Mouse (Mus musculus): ENCODE results near the gene Apc2.
A peak's percentile ranks its signal among the peaks of the same experiment; 100 is the strongest.

Apc2 gene

DNA sequence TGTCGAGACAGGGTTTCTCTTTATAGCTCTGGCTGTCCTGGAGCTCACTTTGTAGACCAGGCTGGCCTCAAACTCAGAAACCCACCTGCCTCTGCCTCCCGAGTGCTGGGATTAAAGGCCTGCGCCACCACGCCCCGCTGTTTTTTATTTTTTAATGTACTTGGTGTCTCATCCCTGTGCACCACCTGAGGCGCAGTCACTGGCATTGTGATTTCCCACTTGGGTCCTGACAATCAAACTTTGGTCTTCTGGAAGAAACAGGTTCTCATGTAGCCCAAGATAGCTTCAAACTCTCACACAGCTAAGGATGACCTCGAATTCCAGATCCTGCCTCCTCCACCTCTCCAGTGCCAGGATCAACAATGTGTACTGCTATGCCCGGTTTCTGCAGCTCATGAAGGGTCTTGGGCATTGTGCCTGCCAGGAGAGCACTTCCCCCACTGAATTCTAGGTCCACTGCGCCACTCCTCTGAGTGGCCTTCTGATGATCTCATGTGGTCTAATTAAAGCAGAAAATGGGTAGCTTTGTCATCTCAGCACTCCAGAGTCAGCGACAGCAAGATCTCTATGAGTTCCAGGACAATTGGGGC is 32.9 kb upstream of the Apc2 start:
- peak; percentile 34 for DNase-seq

DNA sequence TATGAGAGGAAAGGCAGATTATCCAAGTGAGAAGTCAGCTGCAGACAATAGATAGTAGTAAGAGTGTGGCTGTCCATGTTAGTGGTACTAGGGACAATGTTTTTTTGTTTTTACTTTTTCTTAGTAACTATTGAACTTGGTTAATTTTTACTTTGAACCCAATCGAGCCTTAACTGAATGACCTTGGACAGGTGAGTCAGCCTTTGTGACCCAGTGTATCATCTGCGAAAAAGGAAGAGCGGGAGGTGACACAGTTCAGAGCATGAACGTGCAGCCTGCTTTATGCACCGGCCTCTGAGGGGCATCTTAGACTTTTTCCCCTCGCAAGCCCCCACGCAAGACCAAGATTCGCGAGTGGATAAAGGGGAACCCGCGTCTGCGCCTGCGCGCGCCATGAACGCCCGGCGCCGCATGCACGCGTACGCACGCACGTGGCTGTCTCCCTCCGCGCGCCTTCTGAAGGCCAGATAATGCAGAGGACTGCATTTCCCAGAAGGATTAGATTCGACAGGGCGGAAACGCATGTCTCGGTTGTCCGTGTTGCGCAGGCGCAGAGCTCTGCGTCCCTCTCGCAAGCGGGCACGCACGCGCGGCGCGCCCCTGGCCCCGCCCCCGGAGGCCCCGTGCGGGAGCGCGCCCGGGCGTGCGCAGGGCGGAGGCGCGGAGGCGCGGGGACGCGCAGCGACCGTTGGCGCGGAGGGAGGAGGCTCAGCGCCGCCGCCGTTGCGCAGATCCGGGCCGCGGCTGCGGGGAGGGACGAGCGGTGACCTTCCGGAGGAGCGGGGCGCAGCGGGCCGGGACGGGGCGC is 31.2 kb upstream of the Apc2 start:
- peak; percentile 99 for DNase-seq

DNA sequence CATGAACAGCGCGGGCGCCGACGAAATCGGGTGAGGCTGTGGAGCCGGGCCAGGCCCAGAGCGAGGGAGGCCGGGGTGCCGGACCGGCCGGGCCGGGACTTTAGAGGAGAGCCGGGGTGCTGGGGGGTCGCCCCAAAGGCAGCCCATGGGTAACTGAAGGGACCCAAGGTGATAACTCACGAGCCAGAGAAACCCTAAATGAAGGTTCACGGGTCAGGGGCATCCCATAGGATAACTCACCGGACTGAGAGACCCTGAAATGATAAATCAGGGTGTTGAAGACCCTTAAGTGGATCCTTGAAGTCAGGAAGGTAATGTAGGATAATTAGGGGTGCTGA is 30.7 kb upstream of the Apc2 start:
- no peak for DNase-seq

DNA sequence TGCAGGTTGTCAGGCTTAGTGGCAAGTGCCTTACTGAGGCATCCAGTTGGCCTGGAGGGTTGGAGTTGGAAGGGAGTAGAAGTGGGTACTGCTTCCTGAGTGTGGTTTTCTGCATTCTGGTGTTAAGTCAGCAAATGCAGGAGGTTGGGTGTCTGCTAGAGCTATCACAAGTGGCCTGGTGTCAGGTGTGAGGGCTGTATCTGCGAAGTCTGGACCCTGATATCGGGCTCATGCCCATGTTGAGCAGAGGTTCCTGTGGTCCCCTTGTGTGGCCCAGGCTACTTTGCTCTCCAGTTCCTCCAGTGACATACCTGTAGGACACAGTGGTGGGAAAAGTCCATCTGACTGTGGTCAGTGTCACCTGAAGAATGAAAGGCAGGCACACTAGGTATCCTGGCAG is 25.7 kb upstream of the Apc2 start:
- DNase-seq, result no peak

DNA sequence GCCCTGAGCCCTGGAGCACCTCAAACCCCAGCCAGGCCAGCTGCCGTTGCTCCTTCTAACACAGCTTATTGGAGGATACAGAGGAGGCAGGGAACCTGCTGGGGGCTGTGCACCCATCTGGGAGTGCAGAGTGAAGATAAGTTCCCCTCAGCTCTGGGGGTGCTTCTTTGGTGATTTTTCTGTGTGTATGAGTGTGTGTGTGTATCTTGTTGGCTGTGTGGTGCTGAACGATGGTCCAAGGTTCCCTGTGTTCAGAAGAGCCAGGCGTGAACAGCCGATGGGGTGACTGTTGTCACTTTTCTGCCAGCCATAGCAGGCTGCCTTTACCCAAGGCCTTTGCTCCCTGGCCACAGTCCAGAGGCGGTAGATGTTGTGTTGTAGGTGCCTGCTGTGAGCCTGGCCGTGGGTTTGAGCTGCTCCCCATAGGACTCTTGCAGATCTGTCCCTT is 25.0 kb upstream of the Apc2 start:
- DNase-seq, result peak; percentile 75

DNA sequence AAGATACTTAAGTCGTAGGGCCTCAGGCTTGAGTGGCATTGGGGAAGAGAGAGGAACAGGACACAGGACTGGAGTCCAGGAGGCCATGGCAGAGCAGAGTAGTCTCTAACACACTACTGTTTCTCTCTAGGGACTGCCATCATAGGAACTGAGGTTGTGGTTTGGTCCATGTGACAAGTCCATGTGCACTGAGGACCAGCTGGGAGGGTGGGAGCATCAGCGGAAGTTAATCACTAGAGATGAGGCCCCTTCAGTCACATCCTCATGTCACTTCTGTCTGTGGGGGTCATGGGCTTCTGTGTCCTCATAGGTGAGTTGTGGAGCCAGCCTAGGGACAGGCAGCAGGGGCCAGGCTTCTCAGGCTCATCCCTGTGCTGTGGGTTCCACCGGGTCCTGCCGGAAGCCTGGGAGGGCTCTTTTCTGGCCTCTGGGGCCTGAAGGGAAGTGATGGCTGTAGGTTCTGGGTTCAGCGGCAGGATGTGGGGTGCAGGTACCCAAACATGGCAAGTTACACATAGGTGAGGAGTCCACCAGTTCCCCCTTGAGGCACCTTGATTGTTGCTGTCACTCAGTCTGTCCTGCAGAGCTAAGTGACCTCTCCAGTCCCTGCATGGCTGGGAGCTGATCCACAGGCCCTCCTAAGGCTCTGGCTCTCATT is 24.5 kb upstream of the Apc2 start:
- no peak for DNase-seq

DNA sequence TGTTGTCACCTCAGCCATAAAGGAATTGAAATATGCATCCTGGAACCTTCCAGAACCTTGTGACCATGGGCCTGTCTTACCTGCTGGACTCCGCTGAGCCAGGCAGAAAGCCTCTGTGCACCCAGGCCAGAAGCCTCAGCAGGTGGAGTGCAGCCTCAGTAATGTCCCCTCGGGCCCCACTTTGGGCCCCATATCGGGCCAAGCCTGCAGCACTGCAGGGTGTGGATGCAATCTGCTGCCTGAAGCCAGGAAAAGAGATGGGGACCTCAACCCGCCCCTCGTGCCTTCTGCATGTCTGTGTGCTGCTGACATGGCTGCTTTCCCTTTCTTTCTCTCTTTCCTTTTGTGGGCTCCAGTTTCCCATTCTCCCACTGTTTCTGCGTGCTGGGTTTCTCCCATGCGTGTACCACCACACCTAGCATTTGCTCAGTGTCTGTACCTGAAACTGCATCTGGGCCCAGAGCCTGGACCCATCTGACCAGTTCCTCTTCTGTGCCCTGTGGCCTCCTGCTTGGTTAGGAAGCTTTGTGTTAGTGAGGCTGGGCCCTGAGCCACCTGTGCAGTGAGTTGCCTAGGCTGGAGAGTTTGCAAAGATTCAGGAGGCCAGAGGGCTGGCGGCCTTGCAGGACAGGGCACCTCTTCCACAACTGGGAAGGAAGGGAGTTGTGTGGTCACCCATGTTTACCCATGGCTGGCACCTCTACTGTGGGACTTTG is 23.7 kb upstream of the Apc2 start:
- peak; percentile 28 for DNase-seq

DNA sequence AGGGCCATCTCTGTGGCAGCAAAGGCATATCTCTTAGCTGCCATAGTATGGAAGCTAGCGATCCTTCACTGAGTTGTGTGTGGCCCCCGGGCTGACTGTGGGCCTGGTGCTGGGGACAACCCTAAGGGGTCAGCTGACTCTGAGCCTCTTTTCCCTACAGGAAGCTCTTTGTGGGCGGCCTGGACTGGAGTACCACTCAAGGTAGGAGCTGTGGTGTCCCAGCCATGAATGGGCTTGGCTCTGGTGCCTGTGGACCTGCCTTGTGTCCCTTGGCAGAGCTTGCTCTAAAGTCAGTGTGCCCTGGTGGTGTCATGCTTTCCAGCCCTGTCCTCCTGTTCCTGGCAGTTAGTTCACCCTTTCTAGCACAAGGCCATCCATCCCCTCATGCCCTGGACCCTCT is 21.9 kb upstream of the Apc2 start:
- DNase-seq, result no peak

DNA sequence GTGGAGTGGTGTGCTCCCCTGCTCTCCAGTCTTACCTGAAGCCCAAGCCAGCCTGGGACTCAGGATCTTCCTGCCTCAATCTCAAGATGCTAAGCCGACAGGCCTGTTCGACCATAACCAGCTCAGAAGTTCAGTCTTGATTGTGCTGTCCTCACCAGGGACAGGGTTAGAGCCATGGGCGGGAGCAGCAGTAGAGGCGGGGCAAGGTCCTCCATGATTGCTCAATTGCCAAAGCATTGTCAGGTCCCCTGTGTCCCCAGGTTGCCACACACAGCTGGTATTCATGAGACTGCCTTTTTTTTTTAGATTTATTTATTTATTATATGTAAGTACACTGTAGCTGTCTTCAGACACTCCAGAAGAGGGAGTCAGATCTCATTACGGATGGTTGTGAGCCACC is 19.5 kb upstream of the Apc2 start:
- no peak for DNase-seq

DNA sequence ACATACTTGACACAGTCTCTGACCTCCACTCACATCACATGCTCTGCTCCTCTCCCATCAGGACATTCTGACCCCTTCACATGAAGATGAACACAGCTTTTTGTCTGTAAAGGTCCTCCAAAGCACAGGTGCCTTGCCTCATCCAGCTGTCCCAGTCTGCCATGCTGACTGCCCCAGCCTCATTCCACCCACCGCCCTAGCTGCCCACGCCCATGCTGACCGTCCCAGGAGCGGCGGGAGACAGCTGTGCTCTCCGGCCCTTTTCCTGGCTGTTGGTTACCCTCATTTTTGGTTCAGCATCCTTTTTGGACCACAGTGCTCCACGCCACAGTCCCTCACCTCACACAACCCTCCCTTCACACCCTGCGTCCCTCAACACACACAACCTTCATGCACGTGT is 17.4 kb upstream of the Apc2 start:
- no peak for DNase-seq

DNA sequence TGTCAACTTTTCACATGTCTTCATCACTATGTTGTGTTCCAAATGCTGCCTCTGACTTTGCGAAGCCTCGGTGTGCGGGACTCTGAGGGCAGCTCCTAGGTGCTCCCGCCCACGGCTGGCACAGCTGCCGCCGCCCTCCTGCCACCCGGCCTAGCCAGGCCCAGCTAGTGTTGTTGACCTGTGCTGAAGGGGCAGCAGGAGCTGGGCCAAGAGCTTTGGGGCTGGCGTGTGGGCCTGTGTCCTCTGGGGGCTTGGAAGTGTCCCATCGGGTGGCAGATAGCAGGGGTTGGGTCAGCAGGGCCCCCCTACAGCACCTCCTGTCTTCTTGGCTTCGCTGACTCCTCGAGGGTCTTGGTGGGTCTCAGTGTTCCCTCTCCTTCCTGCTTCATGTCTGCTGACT is 16.5 kb upstream of the Apc2 start:
- DNase-seq, result no peak

DNA sequence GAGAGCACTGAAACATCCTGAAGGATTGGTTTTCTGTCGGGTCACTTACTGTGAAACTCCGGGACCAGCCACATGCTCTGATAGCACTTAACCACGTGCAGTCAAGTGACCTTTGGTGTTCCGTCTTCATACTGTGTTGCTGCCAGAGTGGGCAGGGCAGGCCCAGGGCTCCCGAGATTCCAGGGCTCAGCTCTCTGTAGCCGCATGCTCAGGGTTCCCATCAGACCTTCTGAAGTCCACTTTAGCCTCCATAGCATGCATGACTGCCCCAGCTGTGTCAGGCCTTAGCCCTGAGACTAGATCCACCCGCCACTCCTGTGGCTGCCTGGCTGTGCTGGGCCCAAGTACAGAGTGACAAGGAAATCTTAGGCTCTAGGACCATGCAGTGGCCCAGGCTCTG is 14.5 kb upstream of the Apc2 start:
- peak; percentile 96 for DNase-seq

DNA sequence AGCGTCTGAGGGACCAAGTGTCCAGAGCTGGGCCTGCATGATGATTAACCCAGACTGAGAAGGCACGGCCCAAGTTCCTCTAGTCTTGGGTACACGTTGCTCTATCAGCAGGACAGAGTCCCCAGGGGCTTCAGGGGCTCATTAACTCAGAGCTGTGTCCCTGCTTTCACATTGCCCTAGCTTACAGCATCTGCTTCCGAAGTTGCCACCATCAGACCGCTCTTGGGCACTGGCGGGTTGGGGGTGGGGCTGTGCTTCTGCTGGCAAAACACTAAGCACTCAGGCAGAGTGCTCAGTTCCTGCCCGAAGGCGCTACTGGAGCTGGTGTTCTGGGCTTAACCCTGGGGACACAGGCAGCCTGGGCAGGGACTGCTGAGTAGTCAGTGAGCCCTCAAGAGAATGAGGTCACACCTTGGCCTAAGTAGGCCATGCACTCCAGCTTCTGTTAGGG is 13.8 kb upstream of the Apc2 start:
- DNase-seq, result peak; percentile 85

DNA sequence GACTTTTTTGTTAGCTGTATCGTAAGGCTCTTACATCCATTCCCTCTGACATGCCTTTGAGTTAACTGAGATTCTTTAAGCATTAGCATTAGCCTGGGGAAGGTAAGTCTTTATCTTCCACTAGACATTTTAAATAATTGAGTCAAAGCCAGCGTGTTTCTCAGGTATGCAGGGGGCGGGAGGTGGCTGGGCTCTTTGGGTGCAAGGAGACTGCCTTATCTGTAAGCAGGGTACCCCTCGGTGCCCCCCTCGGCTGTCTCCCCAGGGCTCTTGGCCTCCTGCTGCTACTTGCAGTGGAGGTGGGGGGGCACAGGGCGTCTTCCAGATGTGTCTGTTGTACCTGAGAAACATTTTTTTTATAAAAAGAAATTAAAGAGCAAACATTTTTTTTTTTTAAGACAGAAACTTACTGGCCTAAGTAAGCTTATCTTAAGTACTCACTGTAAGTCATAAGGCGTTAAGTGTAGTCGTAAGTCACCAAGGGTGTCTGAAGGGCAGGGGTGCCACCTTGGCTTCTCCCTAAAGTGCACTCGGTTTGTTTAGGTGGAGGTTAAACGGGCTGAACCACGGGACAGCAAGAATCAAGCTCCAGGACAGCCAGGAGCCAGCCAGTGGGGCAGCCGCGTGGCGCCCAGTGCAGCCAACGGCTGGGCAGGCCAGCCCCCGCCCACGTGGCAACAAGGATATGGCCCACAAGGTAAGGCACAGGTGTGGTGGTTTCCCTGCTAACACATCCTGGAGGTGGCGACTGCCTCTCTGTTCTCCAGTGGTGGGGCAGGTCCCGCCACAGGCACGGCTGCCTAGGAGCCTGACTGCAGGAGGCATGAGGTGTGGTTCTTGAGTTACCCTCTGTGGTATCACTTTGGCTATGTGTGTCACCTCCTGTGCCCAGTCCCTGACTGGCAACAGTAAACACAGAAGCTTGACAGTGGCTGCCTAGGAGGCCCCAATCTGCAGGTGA is 13.0 kb upstream of the Apc2 start:
- DNase-seq, result peak; percentile 50

DNA sequence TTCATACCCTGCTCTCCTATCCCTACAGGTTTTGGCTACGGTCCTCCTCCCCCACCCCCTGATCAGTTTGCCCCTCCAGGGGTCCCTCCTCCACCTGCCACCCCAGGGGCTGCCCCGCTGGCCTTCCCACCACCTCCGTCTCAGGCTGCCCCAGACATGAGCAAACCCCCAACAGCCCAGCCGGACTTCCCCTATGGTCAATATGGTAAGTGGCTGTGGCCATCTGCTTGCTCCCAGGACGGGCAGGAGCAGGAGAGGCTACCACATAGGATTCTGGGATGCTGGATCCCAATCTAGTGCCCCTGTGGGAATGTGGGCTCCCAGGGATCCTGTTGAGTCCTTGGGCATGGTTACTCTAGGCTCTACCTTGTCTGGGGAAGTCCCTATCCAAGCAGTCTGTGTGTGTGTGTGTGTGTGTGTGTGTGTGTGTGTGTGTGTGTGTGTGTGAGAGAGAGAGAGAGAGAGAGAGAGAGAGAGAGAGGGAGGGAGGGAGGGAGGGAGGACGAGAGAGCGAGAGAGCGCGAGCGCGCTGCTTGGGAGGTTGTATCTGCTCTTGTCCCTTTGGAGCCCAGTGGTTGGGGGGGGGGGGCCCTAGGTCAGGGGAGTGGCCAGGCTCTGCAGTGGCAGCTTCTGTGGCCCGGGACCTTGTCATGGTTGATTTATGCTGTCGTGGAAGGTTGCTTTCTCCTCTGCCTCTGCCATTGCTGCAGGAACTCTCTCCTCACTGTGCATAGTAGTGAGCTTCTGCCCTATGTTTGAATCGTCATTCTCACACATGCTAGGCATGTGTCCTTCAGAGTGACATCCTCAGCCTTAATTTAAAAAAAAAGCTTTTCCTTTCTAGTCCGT is 10.3 kb upstream of the Apc2 start:
- DNase-seq, result no peak

DNA sequence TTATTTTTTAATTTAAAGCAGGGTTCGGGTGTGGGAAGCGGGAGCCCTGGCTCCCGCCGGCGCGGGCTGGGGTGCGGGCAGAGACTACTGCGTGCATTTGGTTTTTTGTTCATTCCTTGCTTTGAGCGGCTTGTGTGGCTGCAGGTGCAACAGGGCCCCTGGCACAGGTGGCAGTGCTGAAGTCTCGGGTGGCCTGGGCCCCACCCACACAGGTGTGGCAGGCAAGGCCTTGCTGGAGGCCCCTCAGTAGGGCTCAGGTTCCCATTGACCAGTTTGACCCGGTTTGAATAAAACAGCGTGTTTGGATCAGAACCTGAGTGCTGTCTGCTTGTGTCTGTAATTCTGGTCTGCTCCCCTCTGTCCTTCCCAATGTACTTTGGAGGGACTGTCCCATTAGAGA is 7.7 kb upstream of the Apc2 start:
- no peak for DNase-seq

DNA sequence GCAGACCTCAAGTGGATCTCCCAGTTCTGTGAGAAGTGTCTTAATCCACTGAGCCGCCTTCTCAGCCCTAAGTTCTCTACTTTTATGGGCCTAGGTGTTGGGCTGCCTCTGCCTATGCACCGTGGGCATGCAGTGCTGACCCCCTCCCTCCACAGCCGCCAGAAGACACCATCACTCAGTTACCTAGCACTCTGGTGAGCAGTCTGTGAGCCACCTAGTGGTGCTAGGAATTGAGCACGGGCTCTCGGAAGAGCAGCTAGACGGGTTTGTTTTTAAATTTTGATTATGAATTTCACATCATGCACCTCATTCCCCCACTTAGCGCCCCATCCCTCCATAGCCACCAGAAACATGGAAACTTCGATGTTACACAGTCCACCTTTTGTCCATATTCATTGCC is 7.1 kb upstream of the Apc2 start:
- no peak for DNase-seq

DNA sequence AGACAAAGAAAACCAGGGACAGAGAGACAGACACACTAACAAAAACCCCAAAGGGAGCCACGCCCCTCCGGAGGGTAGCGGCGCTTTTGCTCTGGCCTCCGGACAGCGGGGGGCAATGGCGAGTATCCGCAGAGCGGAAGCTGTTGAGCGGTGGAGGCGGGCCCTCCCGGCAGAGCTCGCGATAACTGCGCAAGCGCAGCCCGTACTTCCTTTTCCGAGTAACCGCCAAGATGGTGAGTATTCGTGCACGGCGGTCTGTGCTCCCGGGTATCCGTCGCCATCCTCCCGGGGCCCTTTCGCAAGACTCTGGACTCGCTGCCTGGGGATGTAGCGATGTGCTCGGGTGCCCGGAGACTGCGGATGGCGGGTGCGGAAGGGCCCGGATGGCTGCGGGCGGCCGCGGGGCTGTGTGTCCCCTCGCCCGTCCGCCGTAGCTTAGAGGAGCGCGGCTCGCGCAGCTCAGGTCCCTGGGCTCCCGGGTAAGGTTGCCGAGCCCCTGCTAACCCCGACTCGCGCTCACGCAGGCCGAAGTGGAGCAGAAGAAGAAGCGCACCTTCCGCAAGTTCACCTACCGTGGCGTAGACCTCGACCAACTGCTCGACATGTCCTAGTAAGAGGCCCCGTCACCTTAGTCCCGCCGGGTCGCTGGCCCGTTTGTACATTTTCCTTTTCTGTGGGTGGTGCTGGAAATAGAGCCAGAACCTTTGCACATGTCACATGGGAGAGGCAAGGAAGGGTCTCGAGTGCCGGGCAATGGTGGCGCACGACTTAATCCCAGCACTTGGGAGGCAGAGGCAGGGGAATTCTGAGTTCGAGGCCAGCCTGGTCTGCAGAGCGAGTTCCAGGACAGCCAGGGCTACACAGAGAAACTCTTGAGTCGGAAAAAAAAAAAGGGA is 3.3 kb upstream of the Apc2 start, which contains the start of gene Rps15:
Rps15 (plus strand) TSS at position 203 of the 896 bp plus-strand sequence.
- peak; percentile 95 for DNase-seq

DNA sequence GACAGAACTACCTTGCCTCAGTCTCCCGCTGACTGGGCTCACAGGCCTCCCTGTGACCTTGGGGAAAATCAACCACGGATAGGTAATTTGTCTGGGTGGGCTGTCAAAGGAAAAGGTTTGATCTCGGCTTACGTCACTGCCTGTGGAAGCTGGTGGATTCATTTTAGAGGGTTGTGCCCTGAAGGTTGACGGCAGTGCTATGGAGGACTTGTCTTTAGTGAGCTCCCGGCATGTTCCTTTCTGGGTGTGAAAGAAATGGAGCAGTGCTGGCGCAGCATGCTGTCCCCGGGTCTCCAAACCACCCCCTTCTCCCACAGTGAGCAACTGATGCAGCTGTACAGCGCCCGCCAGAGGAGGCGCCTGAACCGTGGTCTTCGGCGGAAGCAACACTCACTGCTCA is 2.5 kb upstream of the Apc2 start:
- DNase-seq, result no peak

DNA sequence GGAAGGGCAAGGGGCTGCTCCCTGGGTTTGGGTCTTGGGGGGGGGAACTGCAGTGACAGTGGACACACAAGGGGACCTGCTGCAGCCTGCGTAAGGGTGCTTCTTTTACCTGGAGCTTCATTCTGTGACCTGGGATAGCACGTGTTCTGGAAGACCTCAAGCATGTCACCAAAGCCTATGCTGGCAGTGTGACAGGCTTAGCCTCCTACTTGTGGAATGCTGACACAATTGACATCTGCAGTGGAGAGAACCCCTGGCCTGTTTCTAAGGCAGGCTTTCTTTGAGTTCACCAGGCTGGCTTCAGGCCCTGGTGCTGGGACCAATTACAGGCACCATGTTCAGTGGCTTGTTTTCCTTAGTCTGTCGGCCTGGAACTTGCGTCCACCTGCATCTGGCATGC is 1.5 kb upstream of the Apc2 start:
- DNase-seq, result no peak

Data from kidney, adult 9 months (tissue).